Mouse (Mus musculus) midbrain, embryonic 10.5 days (tissue): ENCODE measurements around the gene Csrp2. TPM values are rescaled to one million over a fixed set of nuclear protein-coding genes. Genes with fewer than 3 reads are reported as not detected.
A peak's percentile ranks its signal among the peaks of the same experiment; 100 is the strongest.

Experiments used
- DNase-seq: peaks from one replicate; pipeline ENCODE4 v3.0.0-alpha.2; 2017; ENCODE audit warnings: low spot score
- H3K27ac ChIP-seq: fragments of 300-500 bp; sonication (generic); replicated peaks from 2 replicates; pipeline ENCODE4 v1.5.1; 2016; ENCODE audit warnings: mild to moderate bottlenecking
- H3K27me3 ChIP-seq: fragments of 300-500 bp; sonication (generic); 2 replicates; pipeline ENCODE4 v1.6.1; 2016; ENCODE audit warnings: low read depth, mild to moderate bottlenecking; ENCODE audit not compliant: poor library complexity, severe bottlenecking
- H3K36me3 ChIP-seq: fragments of 300-500 bp; sonication (generic); 2 replicates; pipeline ENCODE4 v1.6.1; 2016; ENCODE audit warnings: mild to moderate bottlenecking, moderate library complexity
- H3K4me1 ChIP-seq: fragments of 300-500 bp; sonication (generic); 2 replicates; pipeline ENCODE4 v1.6.1; 2016
- H3K4me3 ChIP-seq: fragments of 300-500 bp; sonication (generic); 2 replicates; pipeline ENCODE4 v1.5.1; 2016; ENCODE audit warnings: mild to moderate bottlenecking, moderate library complexity
- H3K9me3 ChIP-seq: fragments of 300-500 bp; sonication (generic); replicated peaks from 2 replicates; pipeline ENCODE4 v1.6.1; 2016; ENCODE audit warnings: mild to moderate bottlenecking
- WGBS: fragments of 180-500 bp; shearing (Covaris S2); methylation state at CpG from one replicate; pipeline ENCODE4 v1.1.7; 2016; 5-methylcytosine and 5-hydroxymethylcytosine counted together
- polyA plus RNA-seq: library from polyadenylated mRNA; unstranded; fragments of >200 nt; fragmentation: Nextera tagmentation; extraction: Ambion mirVana; gene quantifications from 2 replicates; pipeline ENCODE4 v1.2.1, GENCODE M21; 2016

The Csrp2 gene
- polyA plus RNA-seq = 172 and 183 TPM in 2 replicates

DNA sequence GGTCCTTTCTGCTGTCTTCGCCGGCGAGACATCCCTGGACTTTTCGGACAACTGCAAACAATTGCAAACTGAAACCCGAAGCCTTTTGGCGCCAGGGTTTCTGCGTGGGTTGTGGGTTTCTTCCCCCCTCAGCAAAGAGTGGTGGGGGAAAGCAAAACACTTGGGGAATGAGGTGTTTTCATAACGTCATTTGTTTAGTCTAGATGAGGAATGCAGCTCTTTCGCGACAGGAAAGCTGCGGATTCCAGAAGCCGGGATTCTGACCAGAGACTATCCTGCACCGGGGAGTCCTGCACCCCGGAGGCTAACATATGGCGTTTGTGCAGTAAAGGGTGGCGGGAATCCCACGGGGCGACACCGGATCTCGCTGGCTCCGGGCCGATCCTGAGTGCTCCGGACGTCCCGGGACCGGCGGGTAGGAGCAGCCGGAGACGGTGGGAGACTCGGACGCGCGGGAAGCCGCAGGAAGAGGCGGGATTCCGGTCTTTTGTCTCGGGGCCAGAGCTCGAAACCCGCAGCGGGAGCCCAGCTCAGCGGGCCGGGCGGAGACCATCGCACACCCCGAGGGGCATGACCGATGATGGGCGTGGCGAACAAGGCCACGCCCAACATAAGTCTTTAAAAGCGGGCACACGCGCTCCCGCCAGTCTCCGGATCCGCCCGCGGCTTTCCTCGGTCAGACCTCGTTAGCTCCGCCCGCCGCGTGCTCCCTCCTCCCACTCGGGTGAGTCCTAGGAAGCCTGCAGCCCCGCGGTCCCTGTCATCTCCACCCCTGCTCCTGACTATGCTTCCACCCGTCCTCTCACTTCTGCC, at the start of gene Csrp2:
Gene Csrp2 (plus strand): TSS at position 259 of the 813 bp plus-strand sequence.
- no peaks in the 10 kb centered on the region; the same call in 1 of the 2 replicates for H3K27me3 ChIP-seq
- H3K4me3 ChIP-seq = peak within 1 kb of the TSS; percentile 79
- H3K9me3 ChIP-seq = 0 out of 2 replicates have a peak, but pooled peaks cover 4% of the 10 kb centered on the region
- DNase-seq = peak; percentile 94
- H3K4me1 ChIP-seq = peaks cover 44% of the 10 kb centered on the region
- H3K36me3 ChIP-seq = peaks cover 3% of the 10 kb centered on the region; the same call in 1 of the 2 replicates
- peak within 1 kb of the TSS; percentile 95 for H3K27ac ChIP-seq
- under 1% methylated on average over 66 of the region's 67 CpGs for WGBS

DNA sequence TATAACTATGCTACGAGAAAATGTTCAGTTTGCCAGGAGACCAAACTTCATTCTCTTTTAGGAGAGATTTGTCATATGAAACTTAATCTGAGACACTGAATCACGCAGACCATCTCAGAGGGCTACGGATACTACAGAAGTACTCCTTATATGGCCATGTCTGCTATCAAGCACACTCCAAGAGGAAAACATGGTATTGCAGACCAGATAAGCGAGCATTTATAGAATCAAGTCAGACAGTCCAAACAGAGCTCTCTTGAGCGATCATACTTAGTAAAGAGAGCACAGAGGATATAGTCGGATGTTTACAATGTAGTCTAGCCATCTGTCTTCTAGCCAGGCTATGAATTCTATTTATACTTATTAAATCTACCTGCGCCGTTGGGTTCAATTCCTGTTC, 44.7 kb upstream of the Csrp2 start:
- H3K9me3 ChIP-seq = no peaks in the 10 kb centered on the region
- peaks cover 22% of the 10 kb centered on the region for H3K4me1 ChIP-seq
- no peak overlapping the region for H3K27ac ChIP-seq
- no peaks in the 10 kb centered on the region for H3K27me3 ChIP-seq
- no peaks in the 10 kb centered on the region for H3K36me3 ChIP-seq
- H3K4me3 ChIP-seq = no peak overlapping the region
- no peak for DNase-seq
- WGBS = 92% methylated on average over 8 of the region's 8 CpGs

DNA sequence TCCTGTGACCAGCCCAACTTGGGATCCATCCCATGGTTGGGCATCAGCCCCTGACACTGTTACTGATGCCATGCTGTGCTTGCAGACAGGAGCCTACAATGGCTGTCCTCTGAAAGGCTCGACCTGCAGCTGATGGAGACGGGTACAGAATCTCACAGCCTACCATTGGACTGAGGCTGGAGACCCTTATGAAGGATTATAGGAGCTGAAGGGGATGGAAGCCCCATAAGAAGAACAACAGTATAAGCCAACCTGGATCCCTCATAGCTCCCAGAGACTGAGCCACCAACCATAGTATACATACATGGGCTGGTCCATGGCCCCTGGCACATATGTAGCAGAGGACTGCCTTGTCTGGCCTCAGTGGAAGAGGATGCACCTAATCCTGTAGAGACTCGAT, 42.6 kb upstream of the Csrp2 start:
- WGBS = 87% methylated on average over 3 of the region's 3 CpGs
- no peak overlapping the region for H3K4me3 ChIP-seq
- H3K27ac ChIP-seq = no peak overlapping the region
- no peak for DNase-seq
- H3K4me1 ChIP-seq = peaks cover 25% of the 10 kb centered on the region
- H3K36me3 ChIP-seq = no peaks in the 10 kb centered on the region
- H3K9me3 ChIP-seq = no peaks in the 10 kb centered on the region
- H3K27me3 ChIP-seq = no peaks in the 10 kb centered on the region

DNA sequence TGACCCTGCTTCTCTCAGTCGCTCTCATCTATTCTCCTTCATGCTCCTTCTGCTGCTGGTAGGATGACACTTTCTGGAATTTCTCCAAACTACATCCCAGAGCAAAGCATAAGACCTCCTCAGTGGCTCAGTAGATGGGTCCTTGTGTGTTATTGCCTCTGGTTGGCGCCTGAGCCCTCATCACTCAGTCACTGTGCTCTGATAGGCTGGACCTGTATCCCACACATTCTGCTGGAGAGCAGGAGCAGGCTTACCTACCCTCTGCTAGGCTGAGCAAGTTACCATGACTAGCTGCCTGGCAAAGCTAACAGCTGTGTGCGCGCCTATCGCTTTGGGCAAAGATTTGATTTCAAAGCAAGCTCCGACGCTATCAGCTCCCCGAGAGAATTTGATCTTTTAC, 41.7 kb upstream of the Csrp2 start:
- H3K27me3 ChIP-seq = no peaks in the 10 kb centered on the region
- H3K27ac ChIP-seq = peak overlapping the region; percentile 78
- no peak for DNase-seq
- no peaks in the 10 kb centered on the region for H3K9me3 ChIP-seq
- peaks cover 25% of the 10 kb centered on the region for H3K4me1 ChIP-seq
- H3K36me3 ChIP-seq = no peaks in the 10 kb centered on the region
- no peak overlapping the region for H3K4me3 ChIP-seq
- WGBS = 83% methylated on average over 8 of the region's 8 CpGs

DNA sequence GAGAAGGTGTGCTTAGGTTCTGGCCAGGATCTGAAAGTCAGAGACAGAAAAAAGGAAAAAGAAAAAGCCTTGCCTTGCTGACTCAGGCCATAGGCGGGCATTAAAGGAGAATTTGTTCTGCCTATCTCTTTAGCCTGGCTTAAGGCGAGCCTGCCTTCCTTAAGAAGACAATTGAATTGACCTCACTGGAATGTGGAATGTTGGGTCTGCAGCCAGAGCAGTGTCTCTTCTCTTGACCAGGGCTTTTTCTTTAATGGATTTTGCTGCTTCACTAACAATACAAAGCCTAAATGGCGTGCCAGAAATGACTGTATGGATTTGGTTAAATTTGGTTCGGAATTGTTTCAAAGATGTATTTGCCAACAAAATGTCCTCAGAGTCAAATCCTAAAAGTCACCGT, 40.9 kb upstream of the Csrp2 start:
- H3K27ac ChIP-seq = peak overlapping the region; percentile 78
- H3K4me1 ChIP-seq = peaks cover 25% of the 10 kb centered on the region
- H3K4me3 ChIP-seq = no peak overlapping the region
- peak; percentile 33 for DNase-seq
- H3K9me3 ChIP-seq = no peaks in the 10 kb centered on the region
- no peaks in the 10 kb centered on the region for H3K36me3 ChIP-seq
- 23% methylated on average over 5 of the region's 5 CpGs for WGBS
- no peaks in the 10 kb centered on the region for H3K27me3 ChIP-seq

DNA sequence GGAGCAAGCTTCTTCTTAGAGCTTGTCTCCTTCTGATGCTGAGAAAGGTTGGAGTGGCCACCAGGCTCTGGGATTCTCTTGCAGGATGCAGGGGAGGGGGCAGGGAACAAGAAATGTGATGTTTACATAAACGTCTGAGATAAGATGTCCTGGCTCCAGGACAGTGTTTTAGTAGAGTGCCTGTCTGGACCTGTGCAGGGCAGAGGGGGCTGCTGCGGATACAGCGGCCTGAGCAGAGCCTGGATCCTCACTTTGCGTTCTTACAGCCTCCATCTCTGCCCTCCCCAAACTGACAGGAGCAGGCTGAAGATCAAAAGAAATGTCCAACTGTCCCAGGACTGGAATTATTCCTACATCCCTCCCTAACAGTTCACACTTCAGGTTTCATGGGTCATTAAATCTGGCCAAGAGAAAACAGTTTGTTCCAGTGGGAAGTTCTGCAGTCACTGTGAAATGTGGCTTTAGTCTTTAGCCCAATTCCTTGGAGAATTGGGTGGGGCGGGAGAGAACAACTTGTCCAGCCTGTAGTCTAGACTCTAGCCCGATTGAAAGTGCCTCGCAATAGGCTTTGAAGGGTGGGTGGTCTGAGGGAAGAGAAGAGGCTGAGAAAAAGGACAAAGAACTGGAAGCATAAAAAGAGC, 40.0 kb upstream of the Csrp2 start:
- WGBS = 27% methylated on average over 7 of the region's 7 CpGs
- no peak overlapping the region for H3K4me3 ChIP-seq
- H3K27ac ChIP-seq = peak overlapping the region; percentile 71
- no peaks in the 10 kb centered on the region for H3K9me3 ChIP-seq
- no peaks in the 10 kb centered on the region for H3K27me3 ChIP-seq
- H3K4me1 ChIP-seq = peaks cover 25% of the 10 kb centered on the region
- peak; percentile 15 for DNase-seq
- no peaks in the 10 kb centered on the region for H3K36me3 ChIP-seq

DNA sequence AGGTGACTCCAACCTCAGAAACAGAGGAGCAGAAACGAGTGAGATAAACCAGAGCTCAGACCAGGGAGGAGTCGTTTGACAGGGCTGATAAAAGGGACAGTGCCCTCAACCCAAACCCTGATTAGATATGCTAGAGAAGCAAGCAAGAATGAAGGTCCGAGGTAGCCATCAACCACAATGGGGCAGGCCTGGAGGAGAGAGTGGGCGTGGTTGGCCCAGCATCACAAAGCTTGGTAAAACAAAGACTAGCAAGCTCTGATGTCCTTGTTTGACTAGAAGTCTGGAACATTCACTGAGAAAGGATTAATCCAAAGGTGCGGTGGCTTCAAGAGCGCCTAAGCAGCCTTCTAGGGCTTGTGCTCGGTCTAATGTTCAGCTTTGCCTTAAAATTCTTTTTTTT, 38.2 kb upstream of the Csrp2 start:
- H3K4me3 ChIP-seq = no peak overlapping the region
- H3K9me3 ChIP-seq = no peaks in the 10 kb centered on the region
- no peaks in the 10 kb centered on the region for H3K27me3 ChIP-seq
- H3K36me3 ChIP-seq = no peaks in the 10 kb centered on the region
- 63% methylated on average over 7 of the region's 7 CpGs for WGBS
- DNase-seq = no peak
- peaks cover 25% of the 10 kb centered on the region for H3K4me1 ChIP-seq
- H3K27ac ChIP-seq = no peak overlapping the region

DNA sequence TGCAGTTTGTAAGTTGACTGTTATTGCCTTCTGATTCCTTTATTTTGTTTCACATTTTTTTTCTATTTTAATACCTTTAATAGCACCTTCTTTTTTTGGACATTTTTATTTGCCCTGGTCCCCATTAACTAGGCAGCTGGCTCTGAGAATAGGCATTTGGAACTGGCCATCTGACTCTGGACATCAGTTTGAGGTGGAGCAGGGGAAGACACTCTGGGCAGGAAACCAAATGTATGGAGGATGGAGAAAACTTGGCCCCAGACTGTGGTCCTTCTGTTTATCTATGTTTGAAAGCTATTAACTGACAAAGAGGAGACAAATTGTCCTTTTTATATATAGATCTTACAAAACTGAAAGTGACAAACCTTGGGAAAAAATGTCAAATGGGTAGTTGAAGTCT, 36.9 kb upstream of the Csrp2 start:
- H3K4me1 ChIP-seq = peaks cover 24% of the 10 kb centered on the region
- no peaks in the 10 kb centered on the region for H3K27me3 ChIP-seq
- no peaks in the 10 kb centered on the region for H3K36me3 ChIP-seq
- DNase-seq = no peak
- no peak overlapping the region for H3K27ac ChIP-seq
- H3K9me3 ChIP-seq = no peaks in the 10 kb centered on the region
- no peak overlapping the region for H3K4me3 ChIP-seq

DNA sequence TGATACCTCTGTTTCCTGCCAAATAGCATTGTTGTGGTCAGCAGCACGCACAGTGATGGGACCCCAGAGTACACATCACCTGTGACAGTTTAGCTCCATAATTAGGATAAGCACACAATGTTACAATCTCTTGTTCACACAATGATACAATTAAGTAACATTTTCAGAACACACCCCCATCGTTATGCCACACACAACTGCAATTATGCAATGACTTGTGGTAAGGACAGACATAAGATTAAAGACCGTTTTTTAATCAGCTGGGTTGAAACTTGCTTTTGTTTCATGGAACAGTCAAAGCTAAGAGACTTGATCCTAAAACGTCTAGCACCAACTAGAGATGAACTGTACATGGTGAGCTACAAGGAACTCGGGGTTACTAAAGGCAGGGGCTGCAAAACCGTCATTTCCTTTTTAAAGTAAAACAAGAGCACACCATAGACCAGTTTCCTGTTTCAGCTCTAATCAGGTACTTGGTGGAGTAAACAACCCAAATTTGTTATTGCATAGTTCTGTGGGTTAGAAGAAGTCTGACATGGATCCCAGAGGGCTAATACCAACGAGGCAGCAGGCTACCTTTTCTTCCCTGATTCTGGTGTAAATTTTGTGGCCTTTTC, 28.8 kb upstream of the Csrp2 start:
- Histone ChIP-seq H3K4me1 (0 out of 2 replicates have a peak, but pooled peaks cover 3% of the 10 kb centered on the region), H3K27me3 (no peaks in the 10 kb centered on the region), H3K36me3 (no peaks in the 10 kb centered on the region), H3K27ac (no peak overlapping the region), H3K4me3 (no peak overlapping the region), H3K9me3 (no peaks in the 10 kb centered on the region)
- WGBS = 75% methylated on average over 7 of the region's 7 CpGs
- DNase-seq = no peak

DNA sequence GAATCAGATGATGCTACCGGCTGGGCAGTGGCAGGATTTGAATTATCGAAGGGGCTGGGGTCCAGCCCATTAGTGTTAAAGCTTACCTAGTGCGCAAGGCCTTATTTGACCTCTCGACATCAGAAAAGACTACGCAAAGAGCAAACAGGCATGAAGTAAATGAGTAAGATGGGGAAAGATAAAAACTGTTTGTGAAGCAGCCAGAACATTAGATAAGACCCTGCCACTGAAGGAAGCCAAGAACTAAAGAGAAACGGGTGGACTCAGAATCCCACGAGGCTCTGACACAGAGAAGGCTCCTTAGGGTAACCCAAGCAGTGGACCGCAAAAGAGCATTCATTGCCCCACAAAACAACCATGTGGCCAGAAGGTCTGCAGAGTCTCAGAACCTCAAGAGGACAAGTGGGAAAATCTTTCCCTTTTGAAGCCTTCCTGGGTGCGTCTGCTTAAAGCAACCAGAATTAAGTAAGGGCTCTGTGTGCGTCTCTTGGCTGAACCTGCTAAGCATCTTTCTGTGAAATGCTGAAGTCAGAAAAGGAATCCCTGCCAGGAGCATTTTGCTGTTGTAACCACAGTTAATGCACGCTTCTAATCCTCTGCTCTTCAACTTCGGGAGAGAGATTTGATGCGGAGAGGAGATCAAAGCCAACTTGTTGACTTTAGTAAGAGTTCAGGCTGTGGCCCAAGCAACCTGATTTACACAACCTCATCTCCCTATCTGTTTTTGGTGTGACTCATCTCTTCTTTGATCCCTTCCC, 19.7 kb upstream of the Csrp2 start:
- 58% methylated on average over 13 of the region's 13 CpGs for whole genome bisulfite sequencing
- no peak for DNase-seq
- H3K4me1 ChIP-seq = peaks cover 12% of the 10 kb centered on the region
- H3K27me3 ChIP-seq = no peaks in the 10 kb centered on the region
- no peak overlapping the region for H3K4me3 ChIP-seq
- H3K9me3 ChIP-seq = no peaks in the 10 kb centered on the region
- no peaks in the 10 kb centered on the region for H3K36me3 ChIP-seq
- H3K27ac ChIP-seq = no peak overlapping the region

DNA sequence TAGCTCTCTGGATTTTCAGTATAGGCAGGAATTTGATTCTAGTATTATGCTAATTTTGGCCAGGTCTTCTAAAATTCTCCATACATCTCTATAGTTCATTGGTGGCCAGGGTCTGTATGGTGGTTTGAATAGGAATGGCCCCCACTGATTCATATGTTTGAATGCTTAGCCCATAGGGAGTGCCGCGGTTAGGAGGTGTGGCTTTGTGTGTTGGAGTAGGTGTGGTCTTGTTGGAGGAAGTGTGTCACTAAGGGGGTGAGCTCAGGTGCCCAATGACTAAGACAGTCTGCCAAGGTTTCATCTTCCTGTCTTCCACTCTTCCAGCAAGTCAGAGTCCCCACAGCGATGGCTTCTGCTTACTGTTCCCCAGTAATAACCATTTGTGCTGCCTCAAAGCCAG, 15.7 kb upstream of the Csrp2 start:
- H3K27me3 ChIP-seq = no peaks in the 10 kb centered on the region
- 96% methylated on average over 3 of the region's 3 CpGs for WGBS

DNA sequence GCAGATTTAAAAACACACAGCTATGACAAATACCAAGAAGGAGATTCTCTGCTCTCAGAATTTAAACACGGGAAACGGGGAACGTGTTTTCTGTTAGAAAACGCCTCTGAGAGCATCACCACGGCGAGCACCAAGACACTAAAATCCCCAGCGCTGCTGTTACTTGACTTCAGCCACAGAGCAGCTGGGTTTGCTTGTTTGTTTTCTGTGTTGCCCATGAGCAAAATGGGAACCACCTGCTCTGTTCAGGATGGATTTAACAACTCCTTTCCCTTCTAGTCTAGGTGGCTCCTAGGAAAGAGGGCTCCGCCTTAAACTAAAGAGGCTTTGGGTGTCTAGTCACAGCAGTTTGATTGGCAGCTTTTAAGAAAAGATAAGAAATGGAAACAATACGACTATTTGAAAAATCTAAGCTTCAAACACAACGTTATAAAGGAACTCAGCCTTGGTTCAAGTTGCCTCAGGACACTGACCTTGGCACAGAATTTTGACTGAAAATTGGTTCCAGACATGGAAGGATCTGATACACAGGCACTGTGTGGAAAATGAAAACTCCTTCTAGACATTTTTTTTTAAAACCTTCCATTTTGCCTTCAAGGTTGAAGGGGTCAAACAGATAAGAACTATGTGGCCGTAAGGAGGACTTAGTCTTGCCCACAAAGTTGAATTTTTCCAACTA, 2.8 kb upstream of the Csrp2 start:
- WGBS = 69% methylated on average over 11 of the region's 11 CpGs
- H3K27me3 ChIP-seq = no peaks in the 10 kb centered on the region; the same call in 1 of the 2 replicates
- 0 out of 2 replicates have a peak, but pooled peaks cover 4% of the 10 kb centered on the region for H3K9me3 ChIP-seq
- H3K4me3 ChIP-seq = no peak overlapping the region
- no peaks in the 10 kb centered on the region for H3K36me3 ChIP-seq
- peaks cover 32% of the 10 kb centered on the region for H3K4me1 ChIP-seq
- no peak for DNase-seq
- H3K27ac ChIP-seq = no peak overlapping the region

More for the DNA sequence above, 15.7 kb upstream of the Csrp2 start:
- Histone ChIP-seq H3K9me3 (no peaks in the 10 kb centered on the region), H3K27ac (no peak overlapping the region), H3K4me3 (no peak overlapping the region), H3K36me3 (no peaks in the 10 kb centered on the region), H3K4me1 (peaks cover 10% of the 10 kb centered on the region)
- no peak for DNase-seq
